Mouse (Mus musculus) left cerebral cortex, postnatal 14 days (tissue): ENCODE data around the gene Ltbr. TPM values are rescaled to one million over a fixed set of nuclear protein-coding genes. Genes with fewer than 3 reads are reported as not detected.
"Not testable (repeated sequence)": the region's sequence is repeated elsewhere in the genome, so short reads cannot be mapped to it uniquely, and the experiment has no call there.

Source experiments
- DNase-seq, 2 experiments: peaks; one replicate each; pipeline ENCODE4 v3.0.0; 2021 to 2022; ENCODE audit warnings: low spot score in 2 of 2, mixed read lengths in 1 of 2
- intact Hi-C: fragments of 180-260 bp; cut with DNase I; formaldehyde crosslinking; loops from one replicate; pipeline ENCODE4 v1.15.1; 2025
- total RNA-seq, 2 experiments: library from RNA; stranded (reverse); gene quantifications; 2 replicates each; pipeline ENCODE4 v1.2.3; 2021

The Ltbr gene
- total RNA-seq, 2 experiments from 2014 or later, result 8.8 to 9.3 TPM

GRCm38 (mm10) chr6:125286944-125287343 lies 26.7 kb downstream of the Ltbr start:
- DNase-seq, result peak in 1 of 2 experiments; percentile 49
- intact Hi-C loops, result no loop called here

- intact Hi-C loops, result no loop called here
- no peak for DNase-seq
Measured at GRCm38 (mm10) chr6:125285890-125286289, 27.8 kb downstream of the Ltbr start, which contains the start of gene Tuba3a. Gene Tuba3a, minus strand, starts transcription at chr6:125286042.

- DNase-seq, result no peak
- intact Hi-C loops, result no loop called here
Measured at GRCm38 (mm10) chr6:125284751-125285150, 28.9 kb downstream of the Ltbr start.

- intact Hi-C loops, result no loop called here
- no peak for DNase-seq
Measured at GRCm38 (mm10) chr6:125284250-125284649, 29.4 kb downstream of the Ltbr start.

GRCm38 (mm10) chr6:125282721-125283120 lies 31.0 kb downstream of the Ltbr start:
- DNase-seq, intact Hi-C loops: not testable (repeated sequence)

- intact Hi-C loops, result loop anchor here (10.0 kb wide), 1 partner anchor 325 kb away; no protein-coding TSS in a partner anchor
- DNase-seq, result no peak
Measured at GRCm38 (mm10) chr6:125279729-125280128, 34.0 kb downstream of the Ltbr start.

GRCm38 (mm10) chr6:125274841-125275563 lies 38.7 kb downstream of the Ltbr start:
- DNase-seq, result peak; percentile 43 to 64

GRCm38 (mm10) chr6:125272228-125272785 lies 41.4 kb downstream of the Ltbr start:
- no peak for DNase-seq
- intact Hi-C loops, result loop anchor here (5.0 to 10.0 kb wide), 2 partner anchors 125 to 332 kb away; partner anchors contain the start of gene Iffo1

More at GRCm38 (mm10) chr6:125274841-125275563, 38.7 kb downstream of the Ltbr start:
- intact Hi-C loops, result loop anchor here (2.0 to 10.0 kb wide), 3 partner anchors 90 to 330 kb away; partner anchors contain the start of gene Iffo1

- peak; percentile 96 for DNase-seq
- intact Hi-C loops, result loop anchor here (1.0 to 10.0 kb wide), 3 partner anchors 52 to 333 kb away; partner anchors contain the start of gene Iffo1
Measured at GRCm38 (mm10) chr6:125271455-125272227, 42.0 kb downstream of the Ltbr start.

GRCm38 (mm10) chr6:125268799-125269198 lies 44.9 kb downstream of the Ltbr start:
- DNase-seq, result no peak
- intact Hi-C loops, result no loop called here

- DNase-seq, result no peak
- intact Hi-C loops, result no loop called here
Measured at GRCm38 (mm10) chr6:125267469-125267868, 46.2 kb downstream of the Ltbr start.

- intact Hi-C loops, DNase-seq: not testable (repeated sequence)
Measured at GRCm38 (mm10) chr6:125266600-125266999, 47.1 kb downstream of the Ltbr start.

GRCm38 (mm10) chr6:125266091-125266490 lies 47.6 kb downstream of the Ltbr start:
- intact Hi-C loops, result no loop called here
- no peak for DNase-seq

- intact Hi-C loops, result no loop called here
- DNase-seq, result peak; percentile 39 to 53
Measured at GRCm38 (mm10) chr6:125265239-125265638, 48.4 kb downstream of the Ltbr start.

GRCm38 (mm10) chr6:125264219-125264618 lies 49.5 kb downstream of the Ltbr start:
- no peak for DNase-seq
- intact Hi-C loops, result no loop called here

GRCm38 (mm10) chr6:125260006-125260555 lies 53.6 kb downstream of the Ltbr start:
- intact Hi-C loops, result no loop called here
- DNase-seq, result no peak
